Mouse (Mus musculus): ENCODE results near the gene Fance. TPM values are rescaled to one million over a fixed set of nuclear protein-coding genes. Genes with fewer than 3 reads are reported as not detected.
A peak's percentile ranks its signal among the peaks of the same experiment; 100 is the strongest.
"Not testable (repeated sequence)": the region's sequence is repeated elsewhere in the genome, so short reads cannot be mapped to it uniquely, and the experiment has no call there.

Fance gene
- polyA plus RNA-seq, 1 experiment from 2014 or later = 21.2 TPM

GRCm38 (mm10) chr17:28317725-28318124 is 4.4 kb downstream of the Fance start:
- no peak for ATAC-seq (replicated peaks; ENCODE audit: insufficient number of reproducible peaks, low FRiP score, low TSS enrichment, low read depth)
- 77% methylated on average over 9 of the region's 9 CpGs for WGBS

GRCm38 (mm10) chr17:28321700-28322099 is 8.4 kb downstream of the Fance start:
- no peaks in the 10 kb centered on the region; the same call in 1 of the 2 replicates for H3K36me3 ChIP-seq (replicated peaks; ENCODE audit: control insufficient read depth, insufficient read depth, low read depth, low read length)
- no peak overlapping the region for H3K4me2 ChIP-seq (ENCODE audit: low read depth, low read length)
- no peaks in the 10 kb centered on the region for H3K4me1 ChIP-seq (ENCODE audit: control insufficient read depth, insufficient read depth, low read length)
- WGBS = 96% methylated on average over 4 of the region's 4 CpGs
- no peaks in the 10 kb centered on the region for H3K9me3 ChIP-seq (replicated peaks; ENCODE audit: control insufficient read depth, low read length)
- DNase-seq (ENCODE audit: low spot score) = no peak
- H3K27me3 ChIP-seq (ENCODE audit: control insufficient read depth, insufficient read depth, low read length) = no peaks in the 10 kb centered on the region
- ATAC-seq (replicated peaks; ENCODE audit: insufficient number of reproducible peaks, low FRiP score, low TSS enrichment, low read depth) = no peak
- no peak overlapping the region for H3K27ac ChIP-seq (replicated peaks; ENCODE audit: low read depth, low read length)
- no peak overlapping the region for H3K4me3 ChIP-seq (ENCODE audit: low read depth, low read length)
- no peak overlapping the region for H3K9ac ChIP-seq (replicated peaks; ENCODE audit: low read length)

More at GRCm38 (mm10) chr17:28317725-28318124, 4.4 kb downstream of the Fance start:
- Histone ChIP-seq H3K27ac (replicated peaks; ENCODE audit: low read depth, low read length) (no peak overlapping the region), H3K27me3 (ENCODE audit: control insufficient read depth, insufficient read depth, low read length) (no peaks in the 10 kb centered on the region), H3K4me1 (ENCODE audit: control insufficient read depth, insufficient read depth, low read length) (peaks cover 2% of the 10 kb centered on the region), H3K4me3 (ENCODE audit: low read depth, low read length) (no peak overlapping the region), H3K4me2 (ENCODE audit: low read depth, low read length) (no peak overlapping the region), H3K9ac (replicated peaks; ENCODE audit: low read length) (no peak overlapping the region), H3K9me3 (replicated peaks; ENCODE audit: control insufficient read depth, low read length) (no peaks in the 10 kb centered on the region), H3K36me3 (replicated peaks; ENCODE audit: control insufficient read depth, insufficient read depth, low read depth, low read length) (no peaks in the 10 kb centered on the region; the same call in 1 of the 2 replicates)
- DNase-seq (ENCODE audit: low spot score) = no peak

GRCm38 (mm10) chr17:28323786-28324185 is 10.5 kb downstream of the Fance start:
- ATAC-seq (replicated peaks; ENCODE audit: insufficient number of reproducible peaks, low FRiP score, low TSS enrichment, low read depth) = no peak
- Histone ChIP-seq H3K9ac (replicated peaks; ENCODE audit: low read length) (no peak overlapping the region), H3K4me2 (ENCODE audit: low read depth, low read length) (no peak overlapping the region), H3K27me3 (ENCODE audit: control insufficient read depth, insufficient read depth, low read length) (no peaks in the 10 kb centered on the region), H3K4me1 (ENCODE audit: control insufficient read depth, insufficient read depth, low read length) (peaks cover 5% of the 10 kb centered on the region), H3K9me3 (replicated peaks; ENCODE audit: control insufficient read depth, low read length) (no peaks in the 10 kb centered on the region), H3K27ac (replicated peaks; ENCODE audit: low read depth, low read length) (no peak overlapping the region), H3K36me3 (replicated peaks; ENCODE audit: control insufficient read depth, insufficient read depth, low read depth, low read length) (no peaks in the 10 kb centered on the region), H3K4me3 (ENCODE audit: low read depth, low read length) (no peak overlapping the region)
- 77% methylated on average over 8 of the region's 8 CpGs for WGBS
- DNase-seq (ENCODE audit: low spot score) = no peak

- not testable (repeated sequence) for H3K9me3 ChIP-seq (replicated peaks; ENCODE audit: control insufficient read depth, low read length); H3K27me3 ChIP-seq (ENCODE audit: control insufficient read depth, insufficient read depth, low read length); H3K4me1 ChIP-seq (ENCODE audit: control insufficient read depth, insufficient read depth, low read length); H3K27ac ChIP-seq (replicated peaks; ENCODE audit: low read depth, low read length); H3K4me3 ChIP-seq (ENCODE audit: low read depth, low read length); H3K9ac ChIP-seq (replicated peaks; ENCODE audit: low read length); H3K4me2 ChIP-seq (ENCODE audit: low read depth, low read length); DNase-seq (ENCODE audit: low spot score); H3K36me3 ChIP-seq (replicated peaks; ENCODE audit: control insufficient read depth, insufficient read depth, low read depth, low read length); ATAC-seq (replicated peaks; ENCODE audit: insufficient number of reproducible peaks, low FRiP score, low TSS enrichment, low read depth)
- WGBS = 93% methylated on average over 7 of the region's 7 CpGs
Measured at GRCm38 (mm10) chr17:28324416-28324815, 11.1 kb downstream of the Fance start.

- Histone ChIP-seq H3K27ac (replicated peaks; ENCODE audit: low read depth, low read length) (no peak overlapping the region), H3K4me2 (ENCODE audit: low read depth, low read length) (no peak overlapping the region), H3K27me3 (ENCODE audit: control insufficient read depth, insufficient read depth, low read length) (no peaks in the 10 kb centered on the region), H3K4me1 (ENCODE audit: control insufficient read depth, insufficient read depth, low read length) (peaks cover 5% of the 10 kb centered on the region), H3K9ac (replicated peaks; ENCODE audit: low read length) (no peak overlapping the region), H3K4me3 (ENCODE audit: low read depth, low read length) (no peak overlapping the region), H3K9me3 (replicated peaks; ENCODE audit: control insufficient read depth, low read length) (no peaks in the 10 kb centered on the region), H3K36me3 (replicated peaks; ENCODE audit: control insufficient read depth, insufficient read depth, low read depth, low read length) (no peaks in the 10 kb centered on the region; the same call in 1 of the 2 replicates)
- ATAC-seq (replicated peaks; ENCODE audit: insufficient number of reproducible peaks, low FRiP score, low TSS enrichment, low read depth) (no peak), DNase-seq (ENCODE audit: low spot score) (no peak)
- 81% methylated on average over 8 of the region's 8 CpGs for WGBS
Measured at GRCm38 (mm10) chr17:28325751-28326150, 12.4 kb downstream of the Fance start.

GRCm38 (mm10) chr17:28326951-28327350 is 13.6 kb downstream of the Fance start:
- no peak for DNase-seq (ENCODE audit: low spot score)
- Histone ChIP-seq H3K36me3 (replicated peaks; ENCODE audit: control insufficient read depth, insufficient read depth, low read depth, low read length) (peaks cover 2% of the 10 kb centered on the region; the same call in 1 of the 2 replicates), H3K9me3 (replicated peaks; ENCODE audit: control insufficient read depth, low read length) (no peaks in the 10 kb centered on the region), H3K9ac (replicated peaks; ENCODE audit: low read length) (peak overlapping the region; percentile 22; the same call in 1 of the 2 replicates), H3K4me1 (ENCODE audit: control insufficient read depth, insufficient read depth, low read length) (peaks cover 5% of the 10 kb centered on the region), H3K27me3 (ENCODE audit: control insufficient read depth, insufficient read depth, low read length) (no peaks in the 10 kb centered on the region), H3K4me3 (ENCODE audit: low read depth, low read length) (no peak overlapping the region), H3K4me2 (ENCODE audit: low read depth, low read length) (no peak overlapping the region), H3K27ac (replicated peaks; ENCODE audit: low read depth, low read length) (peak overlapping the region; percentile 94; the same call in 1 of the 2 replicates)
- no peak for ATAC-seq (replicated peaks; ENCODE audit: insufficient number of reproducible peaks, low FRiP score, low TSS enrichment, low read depth)
- WGBS = 70% methylated on average over 3 of the region's 3 CpGs

- Histone ChIP-seq H3K9me3 (replicated peaks; ENCODE audit: control insufficient read depth, low read length) (no peaks in the 10 kb centered on the region), H3K36me3 (replicated peaks; ENCODE audit: control insufficient read depth, insufficient read depth, low read depth, low read length) (peaks cover 2% of the 10 kb centered on the region; the same call in 1 of the 2 replicates), H3K4me2 (ENCODE audit: low read depth, low read length) (peak overlapping the region; percentile 36), H3K4me3 (ENCODE audit: low read depth, low read length) (peak overlapping the region; percentile 94), H3K27ac (replicated peaks; ENCODE audit: low read depth, low read length) (peak overlapping the region; percentile 94), H3K4me1 (ENCODE audit: control insufficient read depth, insufficient read depth, low read length) (peaks cover 5% of the 10 kb centered on the region), H3K27me3 (ENCODE audit: control insufficient read depth, insufficient read depth, low read length) (no peaks in the 10 kb centered on the region), H3K9ac (replicated peaks; ENCODE audit: low read length) (peak overlapping the region; percentile 91)
- DNase-seq (ENCODE audit: low spot score) (peak; percentile 75), ATAC-seq (replicated peaks; ENCODE audit: insufficient number of reproducible peaks, low FRiP score, low TSS enrichment, low read depth) (peak; percentile 58)
- 2% methylated on average over 22 of the region's 22 CpGs for WGBS
Measured at GRCm38 (mm10) chr17:28327673-28328325, 14.5 kb downstream of the Fance start.

- Histone ChIP-seq H3K9ac (replicated peaks; ENCODE audit: low read length) (peak within 1 kb of the TSS; percentile 91), H3K4me3 (ENCODE audit: low read depth, low read length) (peak within 1 kb of the TSS; percentile 94), H3K27me3 (ENCODE audit: control insufficient read depth, insufficient read depth, low read length) (no peaks in the 10 kb centered on the region), H3K9me3 (replicated peaks; ENCODE audit: control insufficient read depth, low read length) (no peaks in the 10 kb centered on the region), H3K36me3 (replicated peaks; ENCODE audit: control insufficient read depth, insufficient read depth, low read depth, low read length) (peaks cover 2% of the 10 kb centered on the region; the same call in 1 of the 2 replicates), H3K4me1 (ENCODE audit: control insufficient read depth, insufficient read depth, low read length) (peaks cover 10% of the 10 kb centered on the region), H3K27ac (replicated peaks; ENCODE audit: low read depth, low read length) (peak within 1 kb of the TSS; percentile 94), H3K4me2 (ENCODE audit: low read depth, low read length) (peak within 1 kb of the TSS; percentile 62)
- DNase-seq (ENCODE audit: low spot score) (peak; percentile 98), ATAC-seq (replicated peaks; ENCODE audit: insufficient number of reproducible peaks, low FRiP score, low TSS enrichment, low read depth) (peak; percentile 81)
- WGBS = under 1% methylated on average over 66 of the region's 67 CpGs
Measured at GRCm38 (mm10) chr17:28328366-28328928, 15.1 kb downstream of the Fance start, which contains the start of gene Rpl10a. Gene Rpl10a (plus strand): TSS chr17:28328471.
